Mouse (Mus musculus): Measurements from ENCODE around the gene Glod4. TPM values are rescaled to one million over a fixed set of nuclear protein-coding genes. Genes with fewer than 3 reads are reported as not detected.

Gene Glod4
- polyA plus RNA-seq, 1 experiment from 2014 or later = 125 TPM

DNA sequence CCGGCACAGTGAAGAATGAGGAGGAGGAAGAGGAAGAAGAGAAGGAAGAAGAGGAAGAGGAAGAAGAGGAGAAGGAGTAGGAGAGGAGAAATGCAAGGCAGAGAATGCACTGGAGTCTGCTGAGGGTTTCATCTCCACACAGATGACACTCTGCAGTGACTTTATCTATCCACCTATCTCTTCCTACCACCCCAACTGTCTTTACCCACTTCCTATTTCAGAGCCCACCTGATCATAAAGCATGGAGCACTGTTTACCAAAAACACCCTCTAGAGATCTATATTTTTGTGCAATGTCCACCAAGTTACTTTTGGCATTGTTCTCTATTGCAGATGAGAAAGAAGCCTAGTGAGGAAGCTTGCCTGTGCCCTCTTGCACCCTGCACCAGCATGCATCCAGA lies 158.6 kb downstream of the Glod4 start:
- no peaks in the 10 kb centered on the region for H3K4me1 ChIP-seq (ENCODE audit: control insufficient read depth, insufficient read depth, low read depth, low read length)
- no peak overlapping the region for H3K4me2 ChIP-seq (ENCODE audit: low read length)
- H3K36me3 ChIP-seq (ENCODE audit: control insufficient read depth, insufficient read depth, low read length) = peaks cover 17% of the 10 kb centered on the region
- no peak for ATAC-seq
- no peak overlapping the region for H3K27ac ChIP-seq (ENCODE audit: low read depth, low read length)
- 88% methylated on average over 1 of the region's 1 CpGs for WGBS
- no peak overlapping the region for H3K9ac ChIP-seq (ENCODE audit: low read depth, low read length)
- no peaks in the 10 kb centered on the region for H3K27me3 ChIP-seq (replicated peaks; ENCODE audit: control insufficient read depth, insufficient read depth, low read length)
- no peak overlapping the region for H3K4me3 ChIP-seq (ENCODE audit: low read length)
- no peaks in the 10 kb centered on the region for H3K9me3 ChIP-seq (ENCODE audit: control insufficient read depth, low read length)

- Histone ChIP-seq H3K4me3 (ENCODE audit: low read length) (no peak overlapping the region), H3K27ac (ENCODE audit: low read depth, low read length) (no peak overlapping the region), H3K27me3 (replicated peaks; ENCODE audit: control insufficient read depth, insufficient read depth, low read length) (no peaks in the 10 kb centered on the region), H3K9me3 (ENCODE audit: control insufficient read depth, low read length) (no peaks in the 10 kb centered on the region), H3K36me3 (ENCODE audit: control insufficient read depth, insufficient read depth, low read length) (peaks cover 22% of the 10 kb centered on the region), H3K9ac (ENCODE audit: low read depth, low read length) (no peak overlapping the region), H3K4me1 (ENCODE audit: control insufficient read depth, insufficient read depth, low read depth, low read length) (no peaks in the 10 kb centered on the region), H3K4me2 (ENCODE audit: low read length) (no peak overlapping the region)
- WGBS = 89% methylated on average over 3 of the region's 3 CpGs
- ATAC-seq = no peak
Measured at GRCm38 (mm10) chr11:76083941-76084367, 159.6 kb downstream of the Glod4 start.

GRCm38 (mm10) chr11:76081048-76081640 lies 162.4 kb downstream of the Glod4 start:
- no peak for ATAC-seq
- H3K4me1 ChIP-seq (ENCODE audit: control insufficient read depth, insufficient read depth, low read depth, low read length) = no peaks in the 10 kb centered on the region
- H3K27ac ChIP-seq (ENCODE audit: low read depth, low read length) = no peak overlapping the region
- no peak overlapping the region for H3K9ac ChIP-seq (ENCODE audit: low read depth, low read length)
- peaks cover 18% of the 10 kb centered on the region for H3K36me3 ChIP-seq (ENCODE audit: control insufficient read depth, insufficient read depth, low read length)
- WGBS = 74% methylated on average over 6 of the region's 6 CpGs
- no peaks in the 10 kb centered on the region for H3K9me3 ChIP-seq (ENCODE audit: control insufficient read depth, low read length)
- H3K4me3 ChIP-seq (ENCODE audit: low read length) = no peak overlapping the region
- H3K4me2 ChIP-seq (ENCODE audit: low read length) = no peak overlapping the region
- no peaks in the 10 kb centered on the region for H3K27me3 ChIP-seq (replicated peaks; ENCODE audit: control insufficient read depth, insufficient read depth, low read length)

DNA sequence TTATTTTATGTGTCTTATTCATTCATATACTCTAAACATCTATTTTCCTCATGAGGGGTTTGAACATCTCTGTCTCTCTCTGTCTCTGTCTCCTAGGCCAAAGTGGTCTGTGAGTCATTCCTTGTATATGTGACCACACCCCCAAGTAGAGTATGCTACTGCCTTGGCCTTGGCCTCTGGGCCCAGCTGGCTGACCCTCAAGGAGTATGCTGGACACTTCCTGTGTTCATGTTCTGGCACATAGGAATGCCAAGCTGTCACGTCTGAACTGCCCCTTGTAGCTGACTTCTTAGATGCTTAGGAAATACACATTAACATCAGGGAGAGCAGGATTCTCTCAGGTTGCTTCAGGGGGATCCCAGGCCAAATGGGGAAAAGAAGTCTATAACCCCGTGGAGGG lies 163.2 kb downstream of the Glod4 start:
- no peak overlapping the region for H3K27ac ChIP-seq (ENCODE audit: low read depth, low read length)

DNA sequence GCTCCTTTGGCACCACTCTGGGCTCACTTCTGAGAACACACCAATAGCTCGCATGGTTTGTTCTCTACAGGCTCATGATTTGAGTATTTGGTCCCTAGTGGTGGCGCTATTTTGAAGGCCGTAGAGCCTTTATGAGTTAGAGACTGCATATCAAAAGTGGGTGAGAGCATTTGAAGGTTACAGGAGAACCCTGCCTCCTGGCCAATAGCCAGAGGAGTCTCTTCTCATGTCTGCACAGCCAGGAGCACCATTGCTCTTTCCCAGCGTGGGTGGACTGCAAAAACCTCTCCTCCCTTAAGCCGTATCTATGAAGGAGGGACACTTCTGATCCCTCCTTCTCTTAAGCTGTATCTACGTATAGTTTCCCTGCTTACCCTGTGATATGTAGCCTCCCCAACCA lies 166.2 kb downstream of the Glod4 start:
- Histone ChIP-seq H3K4me3 (ENCODE audit: low read length) (no peak overlapping the region), H3K9ac (ENCODE audit: low read depth, low read length) (no peak overlapping the region), H3K27me3 (replicated peaks; ENCODE audit: control insufficient read depth, insufficient read depth, low read length) (no peaks in the 10 kb centered on the region), H3K9me3 (ENCODE audit: control insufficient read depth, low read length) (no peaks in the 10 kb centered on the region), H3K4me2 (ENCODE audit: low read length) (no peak overlapping the region), H3K36me3 (ENCODE audit: control insufficient read depth, insufficient read depth, low read length) (peaks cover 19% of the 10 kb centered on the region), H3K27ac (ENCODE audit: low read depth, low read length) (no peak overlapping the region), H3K4me1 (ENCODE audit: control insufficient read depth, insufficient read depth, low read depth, low read length) (no peaks in the 10 kb centered on the region)
- ATAC-seq = no peak
- 82% methylated on average over 6 of the region's 6 CpGs for WGBS

More for the DNA sequence above, 163.2 kb downstream of the Glod4 start:
- no peaks in the 10 kb centered on the region for H3K27me3 ChIP-seq (replicated peaks; ENCODE audit: control insufficient read depth, insufficient read depth, low read length)
- WGBS = 82% methylated on average over 2 of the region's 2 CpGs
- no peak overlapping the region for H3K4me2 ChIP-seq (ENCODE audit: low read length)
- no peak overlapping the region for H3K9ac ChIP-seq (ENCODE audit: low read depth, low read length)
- H3K4me1 ChIP-seq (ENCODE audit: control insufficient read depth, insufficient read depth, low read depth, low read length) = no peaks in the 10 kb centered on the region
- no peak overlapping the region for H3K4me3 ChIP-seq (ENCODE audit: low read length)
- no peaks in the 10 kb centered on the region for H3K9me3 ChIP-seq (ENCODE audit: control insufficient read depth, low read length)
- peaks cover 20% of the 10 kb centered on the region for H3K36me3 ChIP-seq (ENCODE audit: control insufficient read depth, insufficient read depth, low read length)
- ATAC-seq = no peak

DNA sequence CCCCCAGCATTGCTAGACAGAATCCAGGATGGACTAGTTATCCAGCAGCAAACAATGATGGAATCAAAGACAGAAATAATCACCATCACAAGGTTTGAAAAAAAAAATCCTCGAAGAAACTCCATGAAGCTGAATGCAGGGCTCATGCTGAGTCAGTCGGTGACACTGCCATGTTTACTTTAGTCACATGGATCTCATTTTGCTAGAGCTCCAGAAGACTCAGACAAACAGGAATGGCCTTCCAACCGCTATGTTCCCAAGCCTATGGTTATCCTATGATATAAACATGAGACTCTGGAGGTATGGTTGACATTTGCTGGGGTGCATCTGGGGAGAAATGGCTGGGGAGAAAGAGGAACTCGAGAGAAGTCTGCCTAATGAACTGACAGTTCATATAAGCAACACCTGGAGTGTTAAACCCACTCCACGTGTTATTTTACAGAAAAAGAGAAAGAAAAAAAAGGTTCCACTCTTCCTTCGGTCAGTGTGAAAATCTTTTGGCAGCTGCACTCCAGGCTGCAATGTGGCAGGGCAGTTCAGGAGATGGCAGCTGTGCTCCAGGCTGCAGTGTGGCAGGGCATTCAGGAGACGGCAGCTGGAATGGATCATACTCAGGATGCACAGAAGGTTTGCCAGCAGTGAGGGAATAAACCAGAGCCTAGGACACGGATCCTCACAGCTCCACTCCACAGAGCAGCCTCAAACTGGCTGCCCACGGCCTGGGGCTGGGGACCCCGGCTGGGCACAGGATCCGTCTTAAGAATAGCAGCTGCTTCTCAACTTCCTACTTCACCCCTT lies 169.0 kb downstream of the Glod4 start:
- H3K4me2 ChIP-seq (ENCODE audit: low read length) = no peak overlapping the region
- ATAC-seq = no peak
- 72% methylated on average over 11 of the region's 11 CpGs for WGBS
- no peak overlapping the region for H3K27ac ChIP-seq (ENCODE audit: low read depth, low read length)
- no peaks in the 10 kb centered on the region for H3K4me1 ChIP-seq (ENCODE audit: control insufficient read depth, insufficient read depth, low read depth, low read length)
- H3K36me3 ChIP-seq (ENCODE audit: control insufficient read depth, insufficient read depth, low read length) = peaks cover 4% of the 10 kb centered on the region; the same call in 1 of the 2 replicates
- no peaks in the 10 kb centered on the region for H3K9me3 ChIP-seq (ENCODE audit: control insufficient read depth, low read length)
- no peaks in the 10 kb centered on the region for H3K27me3 ChIP-seq (replicated peaks; ENCODE audit: control insufficient read depth, insufficient read depth, low read length)
- no peak overlapping the region for H3K4me3 ChIP-seq (ENCODE audit: low read length)
- H3K9ac ChIP-seq (ENCODE audit: low read depth, low read length) = no peak overlapping the region

Other genes with a start within 250 kb of the Glod4 start
- 5.0 and 5.2 TPM in 2 replicates for gene 1700016K19Rik, start 243.8 kb downstream of the Glod4 start, polyA plus RNA-seq (2015; fragmentation: Nextera tagmentation; extraction: Ambion mirVana)
- 12.8 and 13.7 TPM in 2 replicates for gene Rflnb, start 215.9 kb downstream of the Glod4 start, polyA plus RNA-seq (2015; fragmentation: Nextera tagmentation; extraction: Ambion mirVana)
- gene Vps53, start 64.1 kb downstream of the Glod4 start, polyA plus RNA-seq (2015; fragmentation: Nextera tagmentation; extraction: Ambion mirVana) = 69.3 and 69.6 TPM in 2 replicates
- gene Fam57a, start 64.1 kb downstream of the Glod4 start, polyA plus RNA-seq (2015; fragmentation: Nextera tagmentation; extraction: Ambion mirVana) = 24.8 and 30.7 TPM in 2 replicates
- 0.69 and 0.78 TPM in 2 replicates for gene Dbil5, start 26.1 kb downstream of the Glod4 start, polyA plus RNA-seq (2015; fragmentation: Nextera tagmentation; extraction: Ambion mirVana)
- 12.0 and 15.1 TPM in 2 replicates for gene Gemin4, start 26.1 kb downstream of the Glod4 start, polyA plus RNA-seq (2015; fragmentation: Nextera tagmentation; extraction: Ambion mirVana)
- 25.7 and 26.1 TPM in 2 replicates for gene Mrm3, start within 50 bp of the Glod4 start, polyA plus RNA-seq (2015; fragmentation: Nextera tagmentation; extraction: Ambion mirVana)
- 22.2 and 28.8 TPM in 2 replicates for gene Nxn, start 155.4 kb upstream of the Glod4 start, polyA plus RNA-seq (2015; fragmentation: Nextera tagmentation; extraction: Ambion mirVana)
- 99.8 and 107 TPM in 2 replicates for gene Timm22, start 163.2 kb upstream of the Glod4 start, polyA plus RNA-seq (2015; fragmentation: Nextera tagmentation; extraction: Ambion mirVana)

All from hindbrain, embryonic 16.5 days (tissue).